Mouse (Mus musculus) liver, postnatal 0 days (tissue): ENCODE measurements around the gene Syngr4.

Experiments used
- CTCF ChIP-seq: sonication (generic); IDR thresholded peaks from 2 replicates; pipeline ENCODE4 v1.5.1; 2016; ENCODE audit warnings: antibody characterized with exemption, low read depth
- EP300 ChIP-seq: IDR thresholded peaks from 2 replicates; pipeline ENCODE4 v1.6.1; 2016; ENCODE audit warnings: antibody characterized with exemption, low read depth, mild to moderate bottlenecking

DNA sequence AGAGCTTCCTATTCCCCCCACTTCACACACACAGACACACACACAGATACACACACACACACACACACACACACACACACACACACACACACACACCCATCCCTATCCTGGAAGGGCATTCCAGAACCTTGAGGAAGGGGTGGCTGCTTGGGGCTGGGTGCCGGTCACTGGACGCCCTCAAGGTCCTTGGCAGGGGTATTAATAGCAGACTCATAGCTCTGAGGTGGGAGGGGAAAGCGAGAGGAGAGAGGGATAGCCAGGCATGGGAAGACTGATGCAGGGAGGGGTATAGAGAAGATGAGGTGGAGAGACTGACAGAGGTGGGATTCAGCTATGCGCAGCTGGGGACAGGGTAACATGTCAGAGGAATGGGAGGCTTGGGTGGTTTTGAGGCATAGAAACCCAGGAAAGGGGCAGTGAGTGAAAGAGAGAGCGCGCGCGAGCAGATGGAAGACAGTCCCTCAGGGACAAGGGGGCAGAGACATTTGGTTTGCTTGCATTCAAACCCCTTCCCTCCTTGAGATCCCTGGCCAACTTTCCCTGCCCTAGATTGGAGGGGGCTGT lies 27.3 kb downstream of the Syngr4 start:
- no peak for TF ChIP-seq EP300
- TF ChIP-seq CTCF = no peak
